Mouse (Mus musculus) left cerebral cortex, adult 8-10 months (tissue): ENCODE measurements around the gene Cpn1. TPM values are rescaled to one million over a fixed set of nuclear protein-coding genes. Genes with fewer than 3 reads are reported as not detected.

Experiments
- DNase-seq, 2 experiments: peaks; one replicate each; pipeline ENCODE4 v3.0.0; 2022; ENCODE audit warnings: low spot score in 2 of 2
- total RNA-seq, 4 experiments: library from RNA; stranded (reverse); gene quantifications; 2 replicates each; pipeline ENCODE4 v1.2.4; 2022

Cpn1 gene
- total RNA-seq, 4 experiments from 2014 or later, result 0.25 to 0.63 (median 0.53) TPM; not detected in 1

DNA sequence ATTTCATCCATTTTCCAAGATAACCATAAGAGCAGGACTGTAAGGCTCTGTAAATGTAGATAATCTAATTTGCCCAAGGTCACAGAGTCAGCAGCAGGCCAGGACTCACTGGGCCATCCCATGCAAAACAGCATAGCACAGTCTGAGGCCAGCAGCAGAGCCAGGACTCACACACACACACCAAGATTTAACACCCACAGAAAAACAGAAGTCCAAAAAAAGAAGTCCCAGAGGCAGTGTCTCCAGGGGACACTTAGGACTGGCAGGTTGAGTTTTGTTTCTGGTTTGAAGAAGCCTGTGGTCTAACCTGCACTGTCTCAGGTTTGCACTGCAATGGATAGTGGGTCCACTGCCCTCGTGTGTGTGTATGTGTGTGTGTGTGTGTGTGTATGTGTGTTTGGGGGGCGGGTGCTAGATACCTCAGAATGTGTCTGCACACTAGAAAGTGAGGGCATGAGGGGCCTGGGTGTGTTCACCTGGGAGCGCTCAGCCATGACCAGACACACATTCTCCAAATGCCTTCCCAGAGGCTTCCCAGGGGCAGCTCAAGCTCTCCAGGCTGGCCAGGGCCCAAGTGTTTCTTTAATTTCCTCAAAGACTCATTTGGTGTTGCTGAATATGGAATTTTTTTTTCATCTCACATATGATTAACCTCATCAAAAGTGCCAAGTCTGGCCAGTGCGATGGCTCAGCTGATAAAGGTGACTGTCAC, 73.4 kb downstream of the Cpn1 start:
- DNase-seq, result no peak

GRCm38 (mm10) chr19:43906492-43906891, 79.9 kb downstream of the Cpn1 start:
- no peak for DNase-seq

Other genes starting within 250 kb of the Cpn1 start
- gene Cutc, start 233.6 kb downstream of the Cpn1 start, total RNA-seq, result 1 to 10 TPM; 6.1 to 9.4 (median 8.1) TPM
- 10 to 100 TPM; 12.5 to 16.5 (median 12.9) TPM for gene Cox15, start 233.6 kb downstream of the Cpn1 start, total RNA-seq
- gene Abcc2, start 204.4 kb downstream of the Cpn1 start, total RNA-seq, result under 1 TPM in 3 of 4 experiments, not detected in 1; 0.07 to 0.44 (median 0.25) TPM
- 10 to 100 TPM; 12.7 to 15.6 (median 14.8) TPM for gene Dnmbp, start 46.4 kb downstream of the Cpn1 start, total RNA-seq
- gene Cyp2c23, start 42.7 kb upstream of the Cpn1 start, total RNA-seq, result under 1 TPM in 3 of 4 experiments, not detected in 1; 0.20 to 0.32 (median 0.28) TPM
- 10 to 100 TPM; 23.2 to 26.1 (median 25.1) TPM for gene Erlin1, start 83.2 kb upstream of the Cpn1 start, total RNA-seq
- gene Chuk, start 120.9 kb upstream of the Cpn1 start, total RNA-seq, result 10 to 100 TPM; 39.6 to 46.5 (median 44.0) TPM
- gene Cwf19l1, start 149.3 kb upstream of the Cpn1 start, total RNA-seq, result 10 to 100 TPM; 18.1 to 22.0 (median 19.1) TPM
- gene Bloc1s2, start 159.9 kb upstream of the Cpn1 start, total RNA-seq, result 10 to 100 TPM; 53.2 to 61.1 (median 58.7) TPM
- gene Pkd2l1, start 205.9 kb upstream of the Cpn1 start, total RNA-seq, result under 1 TPM; 0.17 to 0.59 (median 0.44) TPM
- 1 to 10 TPM; 2.9 to 3.8 (median 3.1) TPM for gene Scd3, start 216.7 kb upstream of the Cpn1 start, total RNA-seq